Mouse (Mus musculus) liver, postnatal 0 days (tissue): Measurements from ENCODE around the gene 9530003J23Rik. TPM values are rescaled to one million over a fixed set of nuclear protein-coding genes. Genes with fewer than 3 reads are reported as not detected.
"Not testable (repeated sequence)": the region's sequence is repeated elsewhere in the genome, so short reads cannot be mapped to it uniquely, and the experiment has no call there.

Source experiments
- ATAC-seq: fragments of 200-750 bp; cut with Nextera tagmentation; 2 replicates; pipeline ENCODE4 v1.8.0; 2017; ENCODE audit warnings: mild to moderate bottlenecking, moderate library complexity
- DNase-seq: peaks from one replicate; pipeline ENCODE4 v3.0.0-alpha.2; 2016
- H3K27ac ChIP-seq: fragments of 300-500 bp; sonication (generic); 2 replicates; pipeline ENCODE4 v1.5.1; 2014; ENCODE audit warnings: antibody characterized with exemption, moderate library complexity, mild to moderate bottlenecking, low read depth
- H3K27me3 ChIP-seq: fragments of 300-500 bp; sonication (generic); 2 replicates; pipeline ENCODE4 v1.6.1; 2014; ENCODE audit warnings: low read length, control low read depth, mixed read lengths; ENCODE audit not compliant: insufficient read depth
- H3K36me3 ChIP-seq: fragments of 300-500 bp; sonication (generic); replicated peaks from 2 replicates; pipeline ENCODE4 v1.6.1; 2014; ENCODE audit warnings: mild to moderate bottlenecking, control low read depth, low read length, moderate library complexity, mixed read lengths; ENCODE audit not compliant: insufficient read depth
- H3K4me1 ChIP-seq: fragments of 300-500 bp; sonication (generic); 2 replicates; pipeline ENCODE4 v1.6.1; 2014; ENCODE audit warnings: antibody characterized with exemption, mild to moderate bottlenecking, control low read depth; ENCODE audit not compliant: insufficient read depth
- H3K4me2 ChIP-seq: fragments of 300-500 bp; sonication (generic); 2 replicates; pipeline ENCODE4 v1.6.1; 2014; ENCODE audit warnings: low read depth, mild to moderate bottlenecking, low read length, moderate library complexity, mixed read lengths
- H3K4me3 ChIP-seq: fragments of 300-500 bp; sonication (generic); 2 replicates; pipeline ENCODE4 v1.5.1; 2014; ENCODE audit warnings: low read depth, low read length
- H3K9ac ChIP-seq: fragments of 300-500 bp; sonication (generic); replicated peaks from 2 replicates; pipeline ENCODE4 v1.6.1; 2014; ENCODE audit warnings: mild to moderate bottlenecking, moderate library complexity
- H3K9me3 ChIP-seq: fragments of 300-500 bp; sonication (generic); 2 replicates; pipeline ENCODE4 v1.6.1; 2016; ENCODE audit warnings: mild to moderate bottlenecking, control low read depth, low read length, mixed read lengths
- CTCF ChIP-seq: sonication (generic); IDR thresholded peaks from 2 replicates; pipeline ENCODE4 v1.5.1; 2016; ENCODE audit warnings: antibody characterized with exemption, low read depth
- EP300 ChIP-seq: IDR thresholded peaks from 2 replicates; pipeline ENCODE4 v1.6.1; 2016; ENCODE audit warnings: antibody characterized with exemption, low read depth, mild to moderate bottlenecking
- WGBS: fragments of 180-500 bp; shearing (Covaris S2); extraction: QIAGEN DNeasy Blood & Tissue Kit; methylation state at CpG from one replicate; pipeline ENCODE4 v1.1.7; 2014; ENCODE audit not compliant: insufficient replicate concordance; 5-methylcytosine and 5-hydroxymethylcytosine counted together
- polyA plus RNA-seq: library from polyadenylated mRNA; unstranded; fragments of >200 nt; fragmentation: Nextera tagmentation; extraction: Ambion mirVana; gene quantifications from 2 replicates; pipeline ENCODE4 v1.2.1, GENCODE M21; 2015

Gene 9530003J23Rik
- not detected in 2 replicates for polyA plus RNA-seq

- no peak for DNase-seq
- Histone ChIP-seq H3K4me2 (no peak within 1 kb of the TSS), H3K4me1 (no peaks in the 10 kb centered on the region), H3K9me3 (no peaks in the 10 kb centered on the region), H3K36me3 (no peaks in the 10 kb centered on the region), H3K4me3 (no peak within 1 kb of the TSS), H3K9ac (no peak within 1 kb of the TSS), H3K27me3 (no peaks in the 10 kb centered on the region), H3K27ac (no peak within 1 kb of the TSS)
- 69% methylated on average over 12 of the region's 12 CpGs for WGBS
- TF ChIP-seq CTCF (no peak), EP300 (no peak)
- no peak for ATAC-seq
Observed at GRCm38 (mm10) chr10:117238603-117239002, at the start of gene 9530003J23Rik. 9530003J23Rik (minus strand) TSS chr10:117238703.

- WGBS = 54% methylated on average over 3 of the region's 3 CpGs
- Histone ChIP-seq H3K27ac (no peak overlapping the region), H3K4me1 (no peaks in the 10 kb centered on the region), H3K36me3 (no peaks in the 10 kb centered on the region), H3K27me3 (no peaks in the 10 kb centered on the region), H3K9me3 (no peaks in the 10 kb centered on the region), H3K9ac (no peak overlapping the region), H3K4me3 (no peak overlapping the region), H3K4me2 (no peak overlapping the region)
- no peak for TF ChIP-seq CTCF
- TF ChIP-seq EP300 = no peak
- DNase-seq (no peak), ATAC-seq (no peak)
Observed at GRCm38 (mm10) chr10:117287226-117287850, 48.8 kb upstream of the 9530003J23Rik start.

GRCm38 (mm10) chr10:117286366-117286970, 48.0 kb upstream of the 9530003J23Rik start:
- no peaks in the 10 kb centered on the region for H3K4me1 ChIP-seq
- TF ChIP-seq CTCF (no peak), EP300 (no peak)
- no peak overlapping the region for H3K4me2 ChIP-seq
- H3K27ac ChIP-seq = no peak overlapping the region
- no peaks in the 10 kb centered on the region for H3K9me3 ChIP-seq
- DNase-seq (no peak), ATAC-seq (no peak)
- no peaks in the 10 kb centered on the region for H3K36me3 ChIP-seq
- H3K4me3 ChIP-seq = no peak overlapping the region
- WGBS = 86% methylated on average over 6 of the region's 6 CpGs
- H3K27me3 ChIP-seq = no peaks in the 10 kb centered on the region
- H3K9ac ChIP-seq = no peak overlapping the region

- not testable (repeated sequence) for H3K4me2 ChIP-seq, H3K27me3 ChIP-seq, H3K4me1 ChIP-seq, H3K9ac ChIP-seq, H3K36me3 ChIP-seq, DNase-seq, H3K4me3 ChIP-seq, H3K9me3 ChIP-seq, ATAC-seq
- WGBS = 24% methylated on average over 2 of the region's 7 CpGs
- 0 out of 2 replicates have a peak overlapping the region, but pooled peaks have one; percentile 64 for H3K27ac ChIP-seq
Observed at GRCm38 (mm10) chr10:117285584-117285983, 47.1 kb upstream of the 9530003J23Rik start.

- Histone ChIP-seq H3K36me3 (no peaks in the 10 kb centered on the region), H3K4me1 (no peaks in the 10 kb centered on the region), H3K27me3 (no peaks in the 10 kb centered on the region), H3K9ac (no peak overlapping the region), H3K4me2 (peak overlapping the region; percentile 32; the same call in 1 of the 2 replicates), H3K9me3 (no peaks in the 10 kb centered on the region), H3K27ac (peak overlapping the region; percentile 64; the same call in 1 of the 2 replicates), H3K4me3 (no peak overlapping the region)
- DNase-seq (no peak), ATAC-seq (no peak)
- TF ChIP-seq EP300 (no peak), CTCF (no peak)
- 67% methylated on average over 10 of the region's 10 CpGs for WGBS
Observed at GRCm38 (mm10) chr10:117284578-117285520, 46.3 kb upstream of the 9530003J23Rik start.
